Mouse (Mus musculus) effector memory CD4-positive, alpha-beta T cell, adult 7 months (primary cell): Measurements from ENCODE around the gene Lrrtm3. TPM values are rescaled to one million over a fixed set of nuclear protein-coding genes. Genes with fewer than 3 reads are reported as not detected.

Experiments used
- polyA plus RNA-seq: library from polyadenylated mRNA; unstranded; fragments of 100-300 nt; shearing (Covaris generic); gene quantifications from one replicate; pipeline ENCODE4 v1.2.1, GENCODE M21; 2017

Gene Lrrtm3
- 0.26 TPM for polyA plus RNA-seq

DNA sequence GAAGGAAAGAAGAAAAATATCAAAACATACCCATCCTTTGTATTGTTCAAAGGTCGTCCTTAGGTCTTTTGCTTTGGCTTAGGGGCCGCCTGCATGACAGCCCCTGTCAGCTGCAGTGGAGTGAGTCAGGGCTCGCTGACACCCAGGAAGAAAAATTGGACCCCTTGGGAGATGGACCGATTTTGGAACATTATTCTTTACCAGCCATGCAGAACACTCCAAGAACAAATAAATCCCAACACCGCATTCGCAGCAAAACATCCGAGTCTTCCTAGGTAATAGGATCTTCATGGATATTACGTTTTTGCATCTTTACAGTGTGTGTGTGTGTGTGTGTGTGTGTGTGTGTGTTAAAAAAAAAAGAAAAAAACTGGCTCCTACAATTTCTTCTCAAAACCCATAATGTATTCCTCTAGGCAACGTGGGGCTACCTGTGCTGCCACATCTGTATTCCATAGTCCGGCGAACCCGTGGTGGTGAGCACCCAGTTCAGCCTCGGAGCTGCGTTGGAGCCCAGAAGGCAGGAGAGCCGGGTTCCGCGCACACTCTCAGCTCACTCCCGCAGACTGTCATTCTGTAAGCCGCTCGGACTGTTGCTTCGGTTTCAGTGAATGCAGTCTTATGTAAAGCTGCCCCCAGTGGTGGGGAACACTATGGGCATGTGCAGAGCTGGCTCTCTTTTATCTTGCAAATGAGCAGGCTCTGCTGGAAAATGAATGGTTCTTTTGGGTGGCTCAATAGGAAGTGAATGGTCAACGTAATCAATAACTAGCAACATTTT is at the start of gene Lrrtm3:
Gene Lrrtm3 (minus strand): TSS at position 598 of the 781 bp plus-strand sequence.

DNA sequence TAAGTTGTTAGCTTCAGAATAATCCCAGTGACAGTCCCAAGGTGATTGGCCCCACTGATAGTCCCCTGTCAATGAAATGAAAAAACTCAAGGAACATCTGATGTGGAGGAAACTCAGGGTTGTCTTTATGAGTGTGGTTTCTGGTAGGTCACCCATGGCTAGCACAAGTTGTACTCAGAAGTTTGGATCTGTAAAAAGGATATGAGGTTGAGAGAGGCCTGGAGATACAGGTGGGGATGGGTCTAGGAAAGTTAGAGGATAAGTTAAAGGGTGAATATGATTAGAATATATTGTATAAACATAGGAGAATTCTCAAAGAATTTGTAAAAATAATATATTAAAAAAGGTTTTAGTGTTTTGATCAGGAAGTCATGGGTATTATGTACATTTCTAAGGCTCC is 162.7 kb downstream of the Lrrtm3 start, which contains the start of gene Gm10118:
Gene Gm10118 (minus strand): TSS at position 101 of the 400 bp plus-strand sequence.

Other genes with a start within 250 kb of the Lrrtm3 start
- gene Gm10118, start 162.8 kb downstream of the Lrrtm3 start, polyA plus RNA-seq, result 0.20 TPM